Mouse (Mus musculus) lung, postnatal 0 days (tissue): ENCODE measurements at regions not wholly inside any gene's neighbourhood (a gene's known extent, or its start where the extent isn't known, plus 50 kb on each side); places are given as distances from the start of the nearest gene placed in this dataset. TPM values are rescaled to one million over a fixed set of nuclear protein-coding genes. Genes with fewer than 3 reads are reported as not detected.

ENCODE experiments used
- ATAC-seq: fragments of 200-750 bp; cut with Nextera tagmentation; 2 replicates; pipeline ENCODE4 v1.8.0; 2017; ENCODE audit warnings: moderate library complexity
- DNase-seq: peaks from one replicate; pipeline ENCODE4 v3.0.0-alpha.2; 2016; ENCODE audit warnings: low spot score
- H3K27ac ChIP-seq: fragments of 300-500 bp; sonication (generic); 2 replicates; pipeline ENCODE4 v1.5.1; 2014; ENCODE audit warnings: antibody characterized with exemption, mild to moderate bottlenecking, low read length, mixed read lengths
- H3K27me3 ChIP-seq: fragments of 300-500 bp; sonication (generic); replicated peaks from 2 replicates; pipeline ENCODE4 v1.6.1; 2014; ENCODE audit warnings: low read length, mixed read lengths; ENCODE audit not compliant: insufficient read depth
- H3K36me3 ChIP-seq: fragments of 300-500 bp; sonication (generic); 2 replicates; pipeline ENCODE4 v1.6.1; 2014; ENCODE audit warnings: low read length, mixed read lengths; ENCODE audit not compliant: insufficient read depth
- H3K4me1 ChIP-seq: fragments of 300-500 bp; sonication (generic); 2 replicates; pipeline ENCODE4 v1.6.1; 2014; ENCODE audit warnings: antibody characterized with exemption, low read depth, low read length, mixed read lengths; ENCODE audit not compliant: insufficient read depth
- H3K4me2 ChIP-seq: fragments of 300-500 bp; sonication (generic); replicated peaks from 2 replicates; pipeline ENCODE4 v1.6.1; 2014; ENCODE audit warnings: low read depth, mild to moderate bottlenecking, low read length, moderate library complexity, mixed read lengths
- H3K4me3 ChIP-seq: fragments of 300-500 bp; sonication (generic); 2 replicates; pipeline ENCODE4 v1.5.1; 2014; ENCODE audit warnings: low read depth, low read length
- H3K9ac ChIP-seq: fragments of 300-500 bp; sonication (generic); replicated peaks from 2 replicates; pipeline ENCODE4 v1.6.1; 2014; ENCODE audit warnings: low read depth, mild to moderate bottlenecking
- H3K9me3 ChIP-seq: fragments of 300-500 bp; sonication (generic); 2 replicates; pipeline ENCODE4 v1.6.1; 2016; ENCODE audit warnings: low read length, mixed read lengths
- CTCF ChIP-seq: IDR thresholded peaks from 2 replicates; pipeline ENCODE4 v1.5.1; 2016; ENCODE audit warnings: antibody characterized with exemption, mild to moderate bottlenecking
- EP300 ChIP-seq: IDR thresholded peaks from 2 replicates; pipeline ENCODE4 v1.6.1; 2016; ENCODE audit warnings: antibody characterized with exemption, mild to moderate bottlenecking, control low read depth
- WGBS: fragments of 180-500 bp; shearing (Covaris S2); extraction: QIAGEN DNeasy Blood & Tissue Kit; methylation state at CpG from one replicate; pipeline ENCODE4 v1.1.7; 2014; 5-methylcytosine and 5-hydroxymethylcytosine counted together
- microRNA-seq: library from miRNA; unstranded; fragments of <30 nt; microRNA quantifications from one replicate; pipeline ENCODE4, GENCODE M21; 2016

GRCm38 (mm10) chr6:22801908-22802307 is 73.4 kb upstream of the Ptprz1 start:
- no peaks in the 10 kb centered on the region for H3K9me3 ChIP-seq
- H3K27me3 ChIP-seq, result no peaks in the 10 kb centered on the region
- no peak overlapping the region for H3K4me2 ChIP-seq
- no peak overlapping the region for H3K27ac ChIP-seq
- H3K4me3 ChIP-seq, result no peak overlapping the region
- no peaks in the 10 kb centered on the region for H3K36me3 ChIP-seq
- DNase-seq (peak; percentile 9), ATAC-seq (peak; percentile 49; the same call in 1 of the 2 replicates)
- H3K4me1 ChIP-seq, result no peaks in the 10 kb centered on the region
- 48% methylated on average over 3 of the region's 3 CpGs for WGBS
- TF ChIP-seq CTCF (no peak), EP300 (no peak)
- H3K9ac ChIP-seq, result no peak overlapping the region

GRCm38 (mm10) chr6:22802399-22803092 is 72.8 kb upstream of the Ptprz1 start:
- Histone ChIP-seq H3K4me2 (no peak overlapping the region), H3K27me3 (no peaks in the 10 kb centered on the region), H3K9me3 (no peaks in the 10 kb centered on the region), H3K36me3 (no peaks in the 10 kb centered on the region), H3K9ac (no peak overlapping the region), H3K4me3 (no peak overlapping the region), H3K4me1 (no peaks in the 10 kb centered on the region), H3K27ac (no peak overlapping the region)
- DNase-seq (peak; percentile 29), ATAC-seq (peak; percentile 77)
- 41% methylated on average over 12 of the region's 12 CpGs for WGBS
- TF ChIP-seq CTCF (no peak), EP300 (peak; percentile 57)

GRCm38 (mm10) chr6:22803886-22804285 is 71.4 kb upstream of the Ptprz1 start:
- H3K4me3 ChIP-seq, result no peak overlapping the region
- DNase-seq, result peak; percentile 17
- H3K9ac ChIP-seq, result no peak overlapping the region
- H3K27ac ChIP-seq, result no peak overlapping the region
- no peaks in the 10 kb centered on the region for H3K27me3 ChIP-seq
- no peaks in the 10 kb centered on the region for H3K9me3 ChIP-seq
- TF ChIP-seq EP300, result no peak; the same call in 1 of the 2 replicates
- no peaks in the 10 kb centered on the region for H3K36me3 ChIP-seq
- H3K4me2 ChIP-seq, result no peak overlapping the region
- WGBS, result 46% methylated on average over 4 of the region's 4 CpGs
- ATAC-seq, result peak; percentile 62
- H3K4me1 ChIP-seq, result no peaks in the 10 kb centered on the region

GRCm38 (mm10) chr6:22825086-22825768 is 50.1 kb upstream of the Ptprz1 start:
- no peak overlapping the region for H3K4me2 ChIP-seq
- H3K9me3 ChIP-seq, result no peaks in the 10 kb centered on the region
- H3K27ac ChIP-seq, result no peak overlapping the region
- H3K4me3 ChIP-seq, result no peak overlapping the region
- TF ChIP-seq CTCF (no peak), EP300 (no peak)
- ATAC-seq (no peak), DNase-seq (no peak)
- H3K27me3 ChIP-seq, result no peaks in the 10 kb centered on the region
- H3K9ac ChIP-seq, result no peak overlapping the region
- no peaks in the 10 kb centered on the region for H3K36me3 ChIP-seq
- WGBS, result 70% methylated on average over 1 of the region's 1 CpGs
- H3K4me1 ChIP-seq, result no peaks in the 10 kb centered on the region

Small RNA genes in the stretch of these regions (microRNA-seq; reads per million reads assigned to microRNA genes)
- gene Gm25942, result not detected
